ENCODE assay signal across 8 mouse cellular contexts in genomic region chr2:35978941-35979643, GRCm38 (mm10). TPM values are rescaled to one million over a fixed set of nuclear protein-coding genes. Genes with fewer than 3 reads are reported as not detected.
DNase-seq lines count a peak whose midpoint lies in the region; ATAC-seq and TF ChIP-seq lines count a peak whose summit lies in the region.

No protein-coding gene starts in this region.

- intact Hi-C loops in heart, adult 2 months (cut with DNase I) = no loop called here

- H3K27me3 ChIP-seq in CH12.LX (replicated peaks) = peaks cover 8% of the 10 kb centered on the region
- H3K27me3 ChIP-seq in embryonic facial prominence, embryonic 10.5 days (replicated peaks; ENCODE audit: low read depth, poor library complexity, severe bottlenecking) = peaks cover 16% of the 10 kb centered on the region; the same call in 1 of the 2 replicates
- H3K27me3 ChIP-seq in heart, adult 2 months (ENCODE audit: control insufficient read depth, insufficient read depth, low read length) = no peaks in the 10 kb centered on the region
- no peaks in the 10 kb centered on the region; the same call in 1 of the 2 replicates for H3K27me3 ChIP-seq in liver, embryonic 14.5 days (ENCODE audit: control insufficient read depth, insufficient read depth, low read length)

- peak overlapping the region; percentile 83 for H3K9ac ChIP-seq in CH12.LX (ENCODE audit: insufficient read depth, low read depth)
- peak overlapping the region; percentile 92 for H3K9ac ChIP-seq in heart, adult 2 months (ENCODE audit: low read depth, low read length)
- peak overlapping the region; percentile 70 for H3K9ac ChIP-seq in liver, embryonic 14.5 days (replicated peaks)

- TF ChIP-seq EP300 in CH12.LX (IDR thresholded peaks at IDR 0.05; ENCODE audit: low read length) = no peak
- no peak for TF ChIP-seq EP300 in heart, adult 2 months (IDR thresholded peaks at IDR 0.05; ENCODE audit: insufficient read depth, low read depth, low read length)
- no peak for TF ChIP-seq EP300 in liver, embryonic 14.5 days (IDR thresholded peaks at IDR 0.05; ENCODE audit: low read depth)

- no peaks in the 10 kb centered on the region for H3K79me2 ChIP-seq in CH12.LX (replicated peaks; ENCODE audit: control insufficient read depth, extremely low read depth, insufficient read depth, poor library complexity, severe bottlenecking)
- H3K79me2 ChIP-seq in heart, adult 2 months (replicated peaks; ENCODE audit: control insufficient read depth, insufficient read depth, low read length) = no peaks in the 10 kb centered on the region

- TF ChIP-seq RAD21 in CH12.LX (IDR thresholded peaks at IDR 0.05; ENCODE audit: low read depth, low read length) = no peak

- in situ Hi-C loops in CH12.LX (cut with MboI; ENCODE audit: low pct_ligation_motif_present, low pct_unique_long_range_greater_than_20kb, low sequenced_read_pairs) = no loop called here

- peak overlapping the region; percentile 61 to 95 (median 87) for H3K4me3 ChIP-seq in CH12.LX (replicated peaks in 1 of 3; ENCODE audit: low read depth in 2 of 3, low read length in 2 of 3, poor library complexity in 1 of 3)
- H3K4me3 ChIP-seq in embryonic facial prominence, embryonic 10.5 days = peak overlapping the region; percentile 87
- peak overlapping the region; percentile 84 for H3K4me3 ChIP-seq in heart, adult 2 months
- peak overlapping the region; percentile 64 to 69 for H3K4me3 ChIP-seq in liver, embryonic 14.5 days (ENCODE audit: insufficient read depth in 1 of 2, low read depth in 2 of 2, low read length in 2 of 2)

- no peak for TF ChIP-seq POLR2A in CH12.LX (IDR thresholded peaks at IDR 0.05; ENCODE audit: low read depth, low read length)
- TF ChIP-seq POLR2A in heart, adult 2 months (IDR thresholded peaks at IDR 0.05; ENCODE audit: insufficient read depth, low read depth, low read length) = no peak

- peak; percentile 12 for DNase-seq in CH12.LX (ENCODE audit: extremely low read depth)
- peak; percentile 52 to 58 for DNase-seq in adrenal gland, adult 18-20 months (ENCODE audit: low spot score in 2 of 2)
- peak; percentile 65 for DNase-seq in embryonic facial prominence, embryonic 10.5 days (ENCODE audit: low spot score)
- DNase-seq in heart, adult 2 months = peak; percentile 68 to 70
- DNase-seq in kidney, adult 18-20 months = peak; percentile 72
- DNase-seq in liver, embryonic 14.5 days (ENCODE audit: low read depth in 3 of 3, low spot score in 3 of 3) = no peak
- peak; percentile 33 for DNase-seq in thymus, postnatal 14 days

- H3K9me3 ChIP-seq in CH12.LX (replicated peaks; ENCODE audit: low read length) = no peaks in the 10 kb centered on the region
- no peaks in the 10 kb centered on the region for H3K9me3 ChIP-seq in embryonic facial prominence, embryonic 10.5 days
- no peaks in the 10 kb centered on the region for H3K9me3 ChIP-seq in liver, embryonic 14.5 days (ENCODE audit: control insufficient read depth, low read length)

- H3K27ac ChIP-seq in CH12.LX (ENCODE audit: insufficient read depth, low read depth) = no peak overlapping the region
- peak overlapping the region; percentile 88 for H3K27ac ChIP-seq in embryonic facial prominence, embryonic 10.5 days (replicated peaks)
- peak overlapping the region; percentile 72 for H3K27ac ChIP-seq in heart, adult 2 months
- no peak overlapping the region for H3K27ac ChIP-seq in liver, embryonic 14.5 days

- H3K36me3 ChIP-seq in CH12.LX (replicated peaks in 1 of 2; ENCODE audit: control insufficient read depth in 1 of 2, insufficient read depth in 1 of 2, low read length in 1 of 2) = peaks cover 0 to 17% of the 10 kb centered on the region in 2 experiments
- H3K36me3 ChIP-seq in embryonic facial prominence, embryonic 10.5 days (replicated peaks) = 0 out of 2 replicates have a peak, but pooled peaks cover 4% of the 10 kb centered on the region
- peaks cover 5% of the 10 kb centered on the region for H3K36me3 ChIP-seq in heart, adult 2 months (ENCODE audit: control insufficient read depth, insufficient read depth, low read length)
- H3K36me3 ChIP-seq in liver, embryonic 14.5 days (replicated peaks; ENCODE audit: control insufficient read depth, insufficient read depth, low read depth) = no peaks in the 10 kb centered on the region

- dilution Hi-C loops in CH12.LX (cut with MboI; ENCODE audit: extremely low pct_ligation_motif_present, extremely low pct_unique_long_range_greater_than_20kb, low sequenced_read_pairs) = no loop called here

- peak overlapping the region; percentile 83 for H3K4me2 ChIP-seq in CH12.LX (ENCODE audit: insufficient read depth, low read depth, poor library complexity, severe bottlenecking)
- H3K4me2 ChIP-seq in liver, embryonic 14.5 days (ENCODE audit: low read depth) = peak overlapping the region; percentile 89

- under 1% methylated on average over 67 of the region's 76 CpGs for WGBS in embryonic facial prominence, embryonic 10.5 days
- WGBS in heart, adult 2 months = under 1% methylated on average over 73 of the region's 76 CpGs
- WGBS in liver, embryonic 14.5 days (ENCODE audit: insufficient replicate concordance) = under 1% methylated on average over 45 of the region's 76 CpGs

- peak; percentile 65 for ATAC-seq in liver, embryonic 14.5 days (ENCODE audit: insufficient read depth)
- peak; percentile 3; the same call in 1 of the 2 replicates for ATAC-seq in monocyte, adult 5-6 weeks (replicated peaks; ENCODE audit: insufficient number of reproducible peaks, low FRiP score, low TSS enrichment, poor library complexity, severe bottlenecking)

- no peak for TF ChIP-seq CTCF in CH12.LX (conservative IDR thresholded peaks at IDR 0.05 in 1 of 2, IDR thresholded peaks at IDR 0.05 in 1 of 2; ENCODE audit: low read depth in 2 of 2, low read length in 2 of 2)
- TF ChIP-seq CTCF in heart, adult 2 months (IDR thresholded peaks at IDR 0.05) = no peak
- no peak for TF ChIP-seq CTCF in liver, embryonic 14.5 days (IDR thresholded peaks at IDR 0.05; ENCODE audit: low read depth)

- peaks cover 9 to 22% of the 10 kb centered on the region in 2 experiments; a peak in 3 of 4 replicates for H3K4me1 ChIP-seq in CH12.LX (ENCODE audit: control insufficient read depth in 1 of 2, insufficient read depth in 2 of 2)
- peaks cover 26% of the 10 kb centered on the region for H3K4me1 ChIP-seq in embryonic facial prominence, embryonic 10.5 days
- peaks cover 8% of the 10 kb centered on the region for H3K4me1 ChIP-seq in heart, adult 2 months (ENCODE audit: control insufficient read depth, insufficient read depth, low read length)
- H3K4me1 ChIP-seq in liver, embryonic 14.5 days (replicated peaks; ENCODE audit: control insufficient read depth in 2 of 2, insufficient read depth in 2 of 2, low read length in 1 of 2) = peaks cover 12 to 18% of the 10 kb centered on the region in 2 experiments

TF ChIP-seq in CH12.LX, 34 proteins besides CTCF, POLR2A, EP300 and RAD21:
- TF ChIP-seq UBTF (IDR thresholded peaks at IDR 0.05; ENCODE audit: low read depth, low read length) = 0 out of 2 replicates have a peak, but pooled peaks have one; percentile 56
- no peak for TF ChIP-seq MAX (IDR thresholded peaks at IDR 0.05; ENCODE audit: low read length)

RNA-seq across cellular contexts. Expression of gene Ttll11, which starts 0.6 kb away (rescaled TPM):
- total RNA-seq in CH12.LX (2012; rRNA removed) (0.04 and 0.21 TPM in 2 replicates), CH12.LX (2014; rRNA removed) (0.11 TPM in 1 of 2 replicates, not detected in the other)
- 0.31 TPM in 1 of 2 replicates, not detected in the other for polyA plus RNA-seq in CH12.LX (2012; ENCODE audit: insufficient read length, low read depth)
- 1 to 10 TPM; 2.2 to 5.7 TPM for total RNA-seq in adrenal gland, adult 18-20 months (2021)
- 0.55 and 0.85 TPM in 2 replicates for polyA plus RNA-seq in embryonic facial prominence, embryonic 10.5 days (2016; fragmentation: Nextera tagmentation; extraction: Ambion mirVana)
- total RNA-seq in heart, adult 2 months (2021) = 1 to 10 TPM; 1.5 to 2.2 TPM
- polyA plus RNA-seq in heart, adult 2 months (2012; rRNA removed) = 1.2 and 2.8 TPM in 2 replicates
- 0.83 and 1.5 TPM in 2 replicates for polyA plus RNA-seq in liver, embryonic 14.5 days (2012; rRNA removed)
- 0.42 and 0.72 TPM in 2 replicates for polyA plus RNA-seq in liver, embryonic 14.5 days (2014; fragmentation: Nextera tagmentation; extraction: Ambion mirVana)
- 1.6 TPM in 1 of 3 replicates, not detected in the others for total RNA-seq in monocyte, adult 5-6 weeks (2017)

Comparison
In these comparisons a context has a peak if more than half of its experiments do, and no peak if none do; other contexts are left out.
1. DNase-seq: peak in CH12.LX (single experiment), adrenal gland, adult 18-20 months (2 of 2), embryonic facial prominence, embryonic 10.5 days (single experiment), heart, adult 2 months (2 of 2), kidney, adult 18-20 months (single experiment) and thymus, postnatal 14 days (single experiment); none in liver, embryonic 14.5 days (0 of 3).
2. H3K27ac ChIP-seq: peak in embryonic facial prominence, embryonic 10.5 days (single experiment) and heart, adult 2 months (single experiment); none in CH12.LX (single experiment) and liver, embryonic 14.5 days (single experiment).
3. Peak in every context shown above with its lines, with median percentiles within 50 percentile points of each other: H3K4me3 ChIP-seq and H3K9ac ChIP-seq.